Mouse (Mus musculus): Measurements from ENCODE around the gene Cdk19. TPM values are rescaled to one million over a fixed set of nuclear protein-coding genes. Genes with fewer than 3 reads are reported as not detected.

Gene Cdk19
- polyA plus RNA-seq, 1 experiment from 2014 or later = 12.0 TPM

DNA sequence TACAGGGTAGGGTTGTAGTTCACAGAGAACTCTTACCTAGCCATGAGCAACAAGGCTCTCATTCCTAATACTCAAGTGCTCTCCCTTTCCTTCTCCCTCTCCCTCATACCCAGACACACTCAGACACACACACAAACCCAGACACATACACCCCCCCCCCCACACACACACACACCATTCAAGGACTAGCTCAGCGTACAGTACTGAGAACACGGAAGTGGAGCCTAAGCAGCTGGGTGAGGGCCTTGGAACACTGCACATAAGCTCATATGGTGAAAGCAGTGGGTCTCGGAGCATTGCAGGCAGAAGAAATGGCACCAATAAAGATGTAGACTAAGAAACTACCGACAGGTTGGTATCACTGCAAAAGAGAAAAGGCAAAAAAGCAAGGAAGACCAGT is 105.2 kb downstream of the Cdk19 start:
- Histone ChIP-seq H3K27ac (no peak overlapping the region), H3K4me3 (no peak overlapping the region), H3K27me3 (no peaks in the 10 kb centered on the region), H3K9me3 (0 out of 2 replicates have a peak, but pooled peaks cover 4% of the 10 kb centered on the region), H3K9ac (no peak overlapping the region), H3K4me1 (peaks cover 15% of the 10 kb centered on the region), H3K4me2 (no peak overlapping the region), H3K36me3 (no peaks in the 10 kb centered on the region)
- 93% methylated on average over 4 of the region's 4 CpGs for WGBS
- no peak for ATAC-seq (ENCODE audit: insufficient number of reproducible peaks, insufficient read depth, low FRiP score, low TSS enrichment, low read depth)

DNA sequence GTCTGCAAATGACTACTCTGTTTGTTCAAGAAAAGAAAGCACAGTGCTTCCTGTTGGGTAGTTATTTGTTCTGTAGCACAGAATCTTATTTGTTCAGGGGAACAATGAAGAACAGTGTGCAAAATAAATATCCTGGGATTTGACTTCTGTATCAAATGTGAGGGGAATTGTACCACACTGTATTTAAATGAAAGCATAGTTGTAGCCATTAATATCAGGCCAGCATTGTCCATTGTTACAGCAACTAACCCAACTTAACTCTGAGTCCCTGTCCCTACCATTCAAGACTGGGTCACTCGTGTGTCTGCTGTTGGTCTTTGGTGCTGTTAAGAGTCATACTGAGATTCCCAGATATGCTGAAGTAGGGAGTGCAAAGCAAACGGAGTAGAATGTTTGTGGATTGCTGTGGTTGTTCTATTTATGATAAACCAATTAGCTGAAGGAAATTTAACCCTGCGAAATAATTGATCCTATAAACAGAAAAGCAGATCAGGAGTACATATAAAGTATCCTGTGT is 106.8 kb downstream of the Cdk19 start:
- Histone ChIP-seq H3K4me2 (no peak overlapping the region), H3K27ac (no peak overlapping the region), H3K4me3 (no peak overlapping the region), H3K36me3 (no peaks in the 10 kb centered on the region), H3K4me1 (peaks cover 15% of the 10 kb centered on the region), H3K9ac (no peak overlapping the region), H3K27me3 (no peaks in the 10 kb centered on the region), H3K9me3 (0 out of 2 replicates have a peak, but pooled peaks cover 4% of the 10 kb centered on the region)
- ATAC-seq (ENCODE audit: insufficient number of reproducible peaks, insufficient read depth, low FRiP score, low TSS enrichment, low read depth) = no peak
- 51% methylated on average over 3 of the region's 3 CpGs for WGBS

DNA sequence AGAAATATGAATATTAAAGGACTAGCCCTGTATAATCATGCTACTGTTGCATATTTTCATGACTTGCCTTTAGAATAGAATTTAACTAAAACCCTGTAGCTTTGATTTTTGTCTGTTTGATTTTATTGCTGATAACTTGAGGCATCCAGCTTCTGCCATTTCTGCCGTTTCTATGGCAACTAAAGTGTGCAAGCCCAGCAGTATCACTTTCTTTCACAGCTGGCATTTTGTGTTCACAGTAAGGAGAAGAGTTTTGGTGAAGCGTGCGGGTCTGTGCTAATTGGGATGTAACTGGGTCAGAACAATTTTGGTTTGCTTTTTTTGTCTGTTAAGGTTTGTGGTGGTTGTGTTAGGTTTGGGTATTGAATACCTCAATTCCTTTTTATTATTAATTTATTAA is 107.3 kb downstream of the Cdk19 start:
- Histone ChIP-seq H3K4me1 (peaks cover 18% of the 10 kb centered on the region), H3K9me3 (0 out of 2 replicates have a peak, but pooled peaks cover 4% of the 10 kb centered on the region), H3K4me2 (no peak overlapping the region), H3K4me3 (no peak overlapping the region), H3K27me3 (no peaks in the 10 kb centered on the region), H3K36me3 (no peaks in the 10 kb centered on the region), H3K27ac (no peak overlapping the region), H3K9ac (no peak overlapping the region)
- ATAC-seq (ENCODE audit: insufficient number of reproducible peaks, insufficient read depth, low FRiP score, low TSS enrichment, low read depth) = no peak
- 48% methylated on average over 3 of the region's 3 CpGs for WGBS

DNA sequence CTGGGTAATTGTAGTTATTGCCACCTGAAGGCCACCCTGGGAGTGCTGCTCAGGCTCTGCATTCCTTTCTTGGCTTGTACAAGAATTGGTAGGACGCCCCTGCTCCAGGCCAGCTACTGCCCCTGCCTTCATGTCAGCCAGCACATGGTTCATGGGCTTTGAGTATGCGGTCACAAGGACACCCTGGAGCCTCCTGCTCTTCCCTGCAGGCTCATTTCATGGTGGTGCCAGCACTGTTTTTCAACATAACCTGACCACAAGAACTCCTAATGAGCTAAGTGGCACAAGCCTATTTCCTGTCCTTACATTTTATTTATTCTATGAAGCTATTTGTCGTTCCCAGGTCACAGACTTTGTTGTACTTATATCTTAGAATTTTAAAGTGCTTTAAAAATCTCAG is 107.9 kb downstream of the Cdk19 start:
- no peak overlapping the region for H3K9ac ChIP-seq
- no peak overlapping the region for H3K4me3 ChIP-seq
- H3K9me3 ChIP-seq = 0 out of 2 replicates have a peak, but pooled peaks cover 4% of the 10 kb centered on the region
- ATAC-seq (ENCODE audit: insufficient number of reproducible peaks, insufficient read depth, low FRiP score, low TSS enrichment, low read depth) = no peak
- no peaks in the 10 kb centered on the region for H3K36me3 ChIP-seq
- no peak overlapping the region for H3K4me2 ChIP-seq
- H3K27me3 ChIP-seq = no peaks in the 10 kb centered on the region
- 58% methylated on average over 3 of the region's 3 CpGs for WGBS
- H3K27ac ChIP-seq = no peak overlapping the region
- peaks cover 23% of the 10 kb centered on the region for H3K4me1 ChIP-seq

DNA sequence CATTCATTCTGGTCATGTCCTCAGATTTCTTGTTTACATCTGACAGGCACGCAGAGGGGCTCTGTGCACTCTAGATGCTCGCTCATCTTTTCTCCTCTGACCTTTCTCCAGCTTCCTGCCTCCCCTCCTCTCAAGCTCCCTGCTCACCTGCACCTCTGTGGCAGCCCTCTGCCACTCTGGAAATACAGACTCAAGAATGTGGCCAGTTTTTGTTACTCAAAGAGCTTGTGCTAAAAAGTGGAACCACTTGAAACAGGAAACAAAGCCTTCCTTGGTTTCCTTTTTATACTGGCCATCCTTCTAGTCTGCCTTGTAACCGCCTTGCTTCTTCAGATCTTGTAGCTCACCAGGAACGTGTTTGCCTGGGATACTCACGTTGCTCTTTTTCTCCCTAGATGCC is 108.6 kb downstream of the Cdk19 start:
- no peaks in the 10 kb centered on the region for H3K9me3 ChIP-seq
- no peak overlapping the region for H3K9ac ChIP-seq
- H3K27ac ChIP-seq = no peak overlapping the region
- peaks cover 23% of the 10 kb centered on the region for H3K4me1 ChIP-seq
- no peak overlapping the region for H3K4me2 ChIP-seq
- no peak for ATAC-seq (ENCODE audit: insufficient number of reproducible peaks, insufficient read depth, low FRiP score, low TSS enrichment, low read depth)
- H3K36me3 ChIP-seq = no peaks in the 10 kb centered on the region
- 60% methylated on average over 5 of the region's 5 CpGs for WGBS
- H3K4me3 ChIP-seq = no peak overlapping the region
- no peaks in the 10 kb centered on the region for H3K27me3 ChIP-seq

DNA sequence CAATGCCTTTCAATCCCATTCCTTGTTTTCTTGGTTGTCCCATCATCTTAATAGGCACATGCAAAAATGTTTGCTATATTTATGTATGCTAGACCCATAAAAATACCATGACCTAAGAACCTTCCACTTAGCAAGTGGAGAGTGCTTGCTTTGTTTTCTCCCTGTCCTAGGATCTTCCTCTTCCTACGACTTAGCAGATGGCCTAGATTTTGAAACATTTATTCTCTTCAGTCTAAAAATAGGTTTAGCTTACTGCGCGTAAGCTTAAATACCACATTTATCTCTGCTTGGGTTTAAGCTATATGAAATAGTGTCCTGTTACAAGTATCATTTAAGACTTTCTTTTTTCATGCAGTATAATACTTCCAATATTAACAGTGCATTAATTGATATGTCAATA is 109.1 kb downstream of the Cdk19 start:
- Histone ChIP-seq H3K27me3 (no peaks in the 10 kb centered on the region), H3K4me1 (peaks cover 21% of the 10 kb centered on the region), H3K27ac (no peak overlapping the region), H3K36me3 (no peaks in the 10 kb centered on the region), H3K9ac (no peak overlapping the region), H3K4me3 (no peak overlapping the region), H3K9me3 (no peaks in the 10 kb centered on the region), H3K4me2 (no peak overlapping the region)
- no peak for ATAC-seq (ENCODE audit: insufficient number of reproducible peaks, insufficient read depth, low FRiP score, low TSS enrichment, low read depth)
- 68% methylated on average over 3 of the region's 3 CpGs for WGBS

DNA sequence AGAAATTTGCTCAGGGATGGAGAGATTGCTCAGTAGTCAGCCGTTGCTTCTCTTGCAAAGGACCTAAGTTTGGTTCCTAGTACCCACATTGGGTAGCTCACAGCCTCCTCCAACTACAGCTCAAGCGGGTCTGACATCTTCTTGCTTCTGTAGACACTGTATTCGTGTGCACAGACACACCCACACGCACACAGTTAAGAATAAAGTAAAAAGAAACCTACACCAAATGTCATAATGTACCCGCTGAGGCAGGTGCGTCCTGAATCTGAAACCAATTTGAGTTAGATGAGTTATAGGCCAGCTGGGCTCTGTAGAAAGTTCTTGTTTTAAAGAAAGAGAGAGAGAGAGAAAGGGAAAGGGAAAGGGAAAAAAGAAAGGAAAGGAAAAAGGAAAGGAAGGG is 110.2 kb downstream of the Cdk19 start:
- 0 out of 2 replicates have a peak, but pooled peaks cover 3% of the 10 kb centered on the region for H3K36me3 ChIP-seq
- H3K4me1 ChIP-seq = peaks cover 18% of the 10 kb centered on the region
- WGBS = 85% methylated on average over 6 of the region's 6 CpGs
- no peaks in the 10 kb centered on the region for H3K27me3 ChIP-seq
- no peak overlapping the region for H3K27ac ChIP-seq
- no peak overlapping the region for H3K9ac ChIP-seq
- H3K9me3 ChIP-seq = no peaks in the 10 kb centered on the region
- H3K4me2 ChIP-seq = no peak overlapping the region
- ATAC-seq (ENCODE audit: insufficient number of reproducible peaks, insufficient read depth, low FRiP score, low TSS enrichment, low read depth) = no peak
- H3K4me3 ChIP-seq = no peak overlapping the region

DNA sequence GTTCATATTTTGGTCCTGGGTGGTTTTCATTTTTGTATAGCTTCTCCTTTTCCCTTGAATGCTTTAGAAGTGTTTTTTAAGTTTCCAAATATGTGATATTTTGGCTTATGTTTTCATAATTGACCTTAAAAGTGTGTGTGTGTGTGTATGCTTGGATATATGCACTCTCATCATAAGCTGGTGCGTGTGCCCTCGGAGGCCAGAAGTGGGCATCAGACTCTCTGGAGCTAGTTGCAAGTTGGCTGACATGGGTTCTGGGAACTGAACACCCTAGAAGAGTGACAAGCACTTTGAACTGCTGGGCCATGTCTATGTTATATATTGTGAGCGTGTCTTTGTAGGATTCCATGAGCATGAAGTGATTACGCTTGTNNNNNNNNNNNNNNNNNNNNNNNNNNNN is 110.8 kb downstream of the Cdk19 start:
- Histone ChIP-seq H3K4me3 (no peak overlapping the region), H3K9me3 (no peaks in the 10 kb centered on the region), H3K9ac (no peak overlapping the region), H3K4me1 (peaks cover 18% of the 10 kb centered on the region), H3K4me2 (no peak overlapping the region), H3K36me3 (0 out of 2 replicates have a peak, but pooled peaks cover 3% of the 10 kb centered on the region), H3K27ac (no peak overlapping the region), H3K27me3 (no peaks in the 10 kb centered on the region)
- ATAC-seq (ENCODE audit: insufficient number of reproducible peaks, insufficient read depth, low FRiP score, low TSS enrichment, low read depth) = no peak
- 95% methylated on average over 4 of the region's 4 CpGs for WGBS

DNA sequence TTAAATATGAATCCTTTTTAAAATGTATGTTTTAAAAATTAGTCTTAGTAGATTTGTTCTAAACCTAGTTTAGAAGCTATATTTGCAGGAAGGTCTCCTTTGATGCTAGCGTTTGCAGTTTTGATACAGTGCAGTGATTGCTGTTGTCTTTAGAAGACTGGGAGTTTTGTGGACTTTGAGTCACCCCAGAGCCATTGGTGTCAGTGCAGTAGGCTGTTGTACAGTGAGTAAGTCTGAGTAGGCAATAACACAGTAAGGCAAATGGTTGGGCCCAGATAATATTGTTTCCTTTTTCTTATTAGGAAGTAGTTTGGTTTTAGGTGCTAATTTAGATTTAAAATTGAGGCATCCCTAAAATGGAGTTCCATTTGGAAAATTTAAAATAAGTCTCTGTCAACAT is 117.8 kb downstream of the Cdk19 start:
- no peak overlapping the region for H3K4me3 ChIP-seq
- H3K4me2 ChIP-seq = no peak overlapping the region
- peaks cover 12% of the 10 kb centered on the region; the same call in 1 of the 2 replicates for H3K36me3 ChIP-seq
- no peak for ATAC-seq (ENCODE audit: insufficient number of reproducible peaks, insufficient read depth, low FRiP score, low TSS enrichment, low read depth)
- H3K27me3 ChIP-seq = no peaks in the 10 kb centered on the region
- H3K9me3 ChIP-seq = no peaks in the 10 kb centered on the region
- 89% methylated on average over 1 of the region's 1 CpGs for WGBS
- H3K27ac ChIP-seq = no peak overlapping the region
- no peaks in the 10 kb centered on the region for H3K4me1 ChIP-seq
- no peak overlapping the region for H3K9ac ChIP-seq

DNA sequence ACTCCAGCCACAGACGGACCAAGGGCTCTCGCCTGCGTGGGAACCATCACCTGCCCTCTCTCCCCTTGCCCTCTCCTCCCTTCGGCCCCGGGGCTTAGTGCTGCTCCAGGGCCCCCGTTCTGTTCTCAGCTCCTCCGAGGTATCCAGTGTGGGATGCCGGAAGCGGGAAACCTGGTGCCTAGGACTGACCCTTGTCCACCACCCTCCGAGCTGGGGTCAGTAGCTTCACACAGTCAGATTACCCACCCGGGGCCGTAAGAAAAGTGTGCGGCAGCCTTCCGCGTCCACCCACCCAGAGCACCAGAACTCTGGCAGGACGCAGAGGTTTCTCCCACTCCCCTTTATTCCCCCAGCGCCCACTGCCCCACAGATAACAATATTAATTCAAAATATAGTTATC is 119.8 kb downstream of the Cdk19 start:
- H3K4me1 ChIP-seq = no peaks in the 10 kb centered on the region
- no peaks in the 10 kb centered on the region for H3K27me3 ChIP-seq
- no peak for ATAC-seq (ENCODE audit: insufficient number of reproducible peaks, insufficient read depth, low FRiP score, low TSS enrichment, low read depth)
- H3K27ac ChIP-seq = no peak overlapping the region
- 89% methylated on average over 17 of the region's 17 CpGs for WGBS
- no peak overlapping the region for H3K4me2 ChIP-seq
- H3K9me3 ChIP-seq = no peaks in the 10 kb centered on the region
- H3K9ac ChIP-seq = no peak overlapping the region
- H3K4me3 ChIP-seq = no peak overlapping the region
- H3K36me3 ChIP-seq = peaks cover 11% of the 10 kb centered on the region; the same call in 1 of the 2 replicates

DNA sequence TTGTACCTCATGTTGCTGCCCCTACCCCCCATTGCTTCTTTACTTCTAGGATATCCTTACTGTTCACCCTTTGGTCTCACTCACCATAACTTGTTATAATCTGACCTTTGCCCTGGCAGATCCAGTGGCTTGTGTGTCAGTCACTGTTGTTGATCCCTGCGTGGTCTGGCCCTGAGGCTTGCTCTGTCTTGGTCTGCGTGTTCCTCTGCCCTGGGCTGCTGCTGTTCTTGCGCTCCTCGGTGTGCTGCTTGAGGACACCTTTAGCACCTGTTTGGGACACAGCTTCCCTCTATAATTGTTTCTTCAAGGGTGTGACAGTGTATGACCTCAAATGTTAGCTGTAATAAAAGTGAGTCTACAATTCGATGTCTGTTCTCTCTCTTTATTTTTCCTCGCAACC is 122.0 kb downstream of the Cdk19 start:
- Histone ChIP-seq H3K27ac (no peak overlapping the region), H3K27me3 (no peaks in the 10 kb centered on the region), H3K4me3 (no peak overlapping the region), H3K36me3 (0 out of 2 replicates have a peak, but pooled peaks cover 6% of the 10 kb centered on the region), H3K4me2 (no peak overlapping the region), H3K9me3 (no peaks in the 10 kb centered on the region), H3K4me1 (no peaks in the 10 kb centered on the region), H3K9ac (no peak overlapping the region)
- 88% methylated on average over 6 of the region's 6 CpGs for WGBS
- no peak for ATAC-seq (ENCODE audit: insufficient number of reproducible peaks, insufficient read depth, low FRiP score, low TSS enrichment, low read depth)

DNA sequence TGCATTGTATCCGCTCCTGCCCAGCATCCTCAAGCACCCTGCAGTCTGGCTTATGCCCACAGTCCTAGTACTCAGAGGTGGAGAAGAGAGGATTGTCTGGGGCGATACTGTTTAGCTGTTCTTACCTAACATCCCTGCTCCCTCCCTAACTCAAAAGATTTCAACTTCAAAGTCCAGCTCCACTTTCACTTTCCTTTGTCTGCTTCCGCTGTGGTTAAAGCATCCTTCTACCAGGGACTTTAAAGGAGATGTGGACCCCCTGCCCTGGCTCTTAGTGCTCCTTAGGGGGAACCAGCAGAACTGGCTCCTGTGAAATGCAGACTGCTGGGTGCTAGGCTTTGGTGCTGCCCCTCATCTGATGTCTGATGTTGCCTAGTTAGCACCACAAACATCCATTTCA is 122.9 kb downstream of the Cdk19 start:
- Histone ChIP-seq H3K27ac (no peak overlapping the region), H3K4me1 (no peaks in the 10 kb centered on the region), H3K9ac (no peak overlapping the region), H3K9me3 (no peaks in the 10 kb centered on the region), H3K4me2 (no peak overlapping the region), H3K4me3 (no peak overlapping the region), H3K27me3 (no peaks in the 10 kb centered on the region), H3K36me3 (0 out of 2 replicates have a peak, but pooled peaks cover 6% of the 10 kb centered on the region)
- no peak for ATAC-seq (ENCODE audit: insufficient number of reproducible peaks, insufficient read depth, low FRiP score, low TSS enrichment, low read depth)
- WGBS = 59% methylated on average over 3 of the region's 3 CpGs

All from embryonic facial prominence, embryonic 13.5 days (tissue).